Mouse (Mus musculus) liver, embryonic 15.5 days (tissue): ENCODE data around the gene Calcb. TPM values are rescaled to one million over a fixed set of nuclear protein-coding genes. Genes with fewer than 3 reads are reported as not detected.
"Not testable (repeated sequence)": the region's sequence is repeated elsewhere in the genome, so short reads cannot be mapped to it uniquely, and the experiment has no call there.

Experiments used
- ATAC-seq: fragments of 200-750 bp; cut with Nextera tagmentation; 2 replicates; pipeline ENCODE4 v1.8.0; 2017; ENCODE audit warnings: moderate number of reproducible peaks, mild to moderate bottlenecking, moderate library complexity; ENCODE audit not compliant: insufficient read depth
- H3K27ac ChIP-seq: fragments of 300-500 bp; sonication (generic); replicated peaks from 2 replicates; pipeline ENCODE4 v1.5.1; 2015; ENCODE audit warnings: mild to moderate bottlenecking, inconsistent platforms
- H3K27me3 ChIP-seq: fragments of 300-500 bp; sonication (generic); 2 replicates; pipeline ENCODE4 v1.6.1; 2015; ENCODE audit warnings: mild to moderate bottlenecking, inconsistent platforms
- H3K36me3 ChIP-seq: fragments of 300-500 bp; sonication (generic); replicated peaks from 2 replicates; pipeline ENCODE4 v1.6.1; 2015; ENCODE audit warnings: moderate library complexity, mild to moderate bottlenecking, inconsistent platforms
- H3K4me1 ChIP-seq: fragments of 300-500 bp; sonication (generic); replicated peaks from 2 replicates; pipeline ENCODE4 v1.6.1; 2015; ENCODE audit warnings: inconsistent platforms
- H3K4me2 ChIP-seq: fragments of 300-500 bp; sonication (generic); 2 replicates; pipeline ENCODE4 v1.6.1; 2015; ENCODE audit warnings: moderate library complexity, mild to moderate bottlenecking, inconsistent platforms
- H3K4me3 ChIP-seq: fragments of 300-500 bp; sonication (generic); replicated peaks from 2 replicates; pipeline ENCODE4 v1.5.1; 2015; ENCODE audit warnings: mild to moderate bottlenecking, inconsistent platforms
- H3K9ac ChIP-seq: fragments of 300-500 bp; sonication (generic); 2 replicates; pipeline ENCODE4 v1.6.1; 2015; ENCODE audit warnings: moderate library complexity, mild to moderate bottlenecking, inconsistent platforms
- H3K9me3 ChIP-seq: fragments of 300-500 bp; sonication (generic); replicated peaks from 2 replicates; pipeline ENCODE4 v1.6.1; 2016; ENCODE audit warnings: inconsistent platforms
- WGBS: fragments of 180-500 bp; shearing (Covaris S2); methylation state at CpG from one replicate; pipeline ENCODE4 v1.1.7; 2015; ENCODE audit warnings: mixed read lengths; ENCODE audit not compliant: insufficient replicate concordance; 5-methylcytosine and 5-hydroxymethylcytosine counted together
- polyA plus RNA-seq: library from polyadenylated mRNA; unstranded; fragments of >200 nt; fragmentation: Nextera tagmentation; extraction: Ambion mirVana; gene quantifications from 2 replicates; pipeline ENCODE4 v1.2.1, GENCODE M21; 2015

Gene Calcb
- not detected in 2 replicates for polyA plus RNA-seq

GRCm38 (mm10) chr7:114718300-114718699 is at the start of gene Calcb:
Calcb (plus strand) TSS chr7:114718643.
- Histone ChIP-seq H3K4me2 (no peak within 1 kb of the TSS), H3K36me3 (no peaks in the 10 kb centered on the region), H3K9me3 (no peaks in the 10 kb centered on the region), H3K27ac (no peak within 1 kb of the TSS), H3K4me1 (no peaks in the 10 kb centered on the region; the same call in 1 of the 2 replicates), H3K27me3 (peaks cover 38% of the 10 kb centered on the region), H3K4me3 (no peak within 1 kb of the TSS), H3K9ac (no peak within 1 kb of the TSS)
- no peak for ATAC-seq
- 5% methylated on average over 11 of the region's 11 CpGs for WGBS

DNA sequence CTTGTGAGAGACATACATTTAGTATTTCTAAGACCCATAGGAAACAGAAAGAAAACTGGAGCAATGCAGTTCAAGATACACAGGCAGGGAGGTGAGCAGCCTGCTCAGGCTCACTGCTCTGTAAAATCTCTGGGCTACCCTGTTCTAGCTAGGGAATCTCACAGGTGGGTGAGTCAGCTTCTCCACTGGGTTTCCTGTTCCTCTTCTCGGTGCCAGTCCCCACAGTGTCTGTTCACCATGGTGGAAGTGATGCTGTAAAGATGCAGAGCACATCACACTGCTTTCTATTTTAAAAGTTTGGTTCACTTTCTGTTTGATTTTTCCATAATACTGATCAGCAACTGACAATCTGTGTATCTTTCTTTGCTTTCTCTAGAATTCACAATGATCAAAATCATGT is 47.0 kb upstream of the Calcb start:
- H3K4me3 ChIP-seq = no peak overlapping the region
- no peak for ATAC-seq
- no peaks in the 10 kb centered on the region for H3K4me1 ChIP-seq
- no peaks in the 10 kb centered on the region; the same call in 1 of the 2 replicates for H3K27me3 ChIP-seq
- H3K27ac ChIP-seq = no peak overlapping the region
- H3K9ac ChIP-seq = no peak overlapping the region
- no peaks in the 10 kb centered on the region for H3K36me3 ChIP-seq
- no peak overlapping the region for H3K4me2 ChIP-seq
- WGBS = 23% methylated on average over 1 of the region's 1 CpGs
- H3K9me3 ChIP-seq = no peaks in the 10 kb centered on the region

- ATAC-seq = no peak
- Histone ChIP-seq H3K4me1 (no peaks in the 10 kb centered on the region), H3K27me3 (no peaks in the 10 kb centered on the region; the same call in 1 of the 2 replicates), H3K9ac (no peak overlapping the region), H3K27ac (no peak overlapping the region), H3K4me2 (no peak overlapping the region), H3K9me3 (no peaks in the 10 kb centered on the region), H3K36me3 (no peaks in the 10 kb centered on the region), H3K4me3 (no peak overlapping the region)
- 19% methylated on average over 2 of the region's 2 CpGs for WGBS
Observed at GRCm38 (mm10) chr7:114672697-114673096, 45.7 kb upstream of the Calcb start.

DNA sequence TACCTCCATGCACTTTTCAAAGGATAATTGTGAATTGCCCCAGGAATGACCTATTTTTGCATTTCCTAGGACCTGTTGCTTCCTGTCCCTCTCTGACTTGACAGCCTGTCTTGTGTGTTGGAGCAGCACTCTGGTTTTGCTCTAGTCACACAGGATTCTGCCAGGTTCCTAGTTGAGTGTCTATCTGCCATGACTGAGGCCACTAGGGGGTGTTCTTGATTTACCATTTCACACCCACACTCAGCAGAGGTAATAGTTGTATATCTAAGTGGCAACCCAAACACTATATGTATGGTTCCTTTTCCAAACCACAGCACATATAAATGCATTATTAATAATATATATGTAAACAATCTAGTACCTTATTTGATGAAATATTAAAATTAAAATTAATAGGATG is 26.1 kb upstream of the Calcb start:
- H3K36me3 ChIP-seq = no peaks in the 10 kb centered on the region
- H3K4me2 ChIP-seq = no peak overlapping the region
- H3K4me3 ChIP-seq = no peak overlapping the region
- no peaks in the 10 kb centered on the region for H3K27me3 ChIP-seq
- H3K9me3 ChIP-seq = no peaks in the 10 kb centered on the region
- no peaks in the 10 kb centered on the region for H3K4me1 ChIP-seq
- no peak overlapping the region for H3K27ac ChIP-seq
- no peak overlapping the region for H3K9ac ChIP-seq
- ATAC-seq = no peak

DNA sequence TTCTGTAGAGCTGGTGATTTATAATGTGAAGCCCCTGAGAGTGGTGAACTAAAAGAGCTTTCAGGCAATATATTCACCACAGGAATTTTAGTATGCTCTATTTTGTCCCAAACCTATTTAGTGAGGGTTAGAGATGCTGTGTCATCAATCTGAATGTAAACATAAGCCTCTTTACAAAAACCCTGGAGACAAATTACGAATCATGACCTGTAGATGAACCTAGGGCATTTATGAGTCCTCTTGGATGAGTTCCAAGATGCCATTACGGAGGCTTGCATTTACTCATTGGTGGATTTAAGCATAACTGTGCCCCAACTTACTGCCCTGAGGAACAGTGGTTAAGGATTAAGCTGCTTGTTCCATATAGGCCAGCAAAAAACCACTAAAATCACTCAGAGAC is 17.6 kb upstream of the Calcb start:
- Histone ChIP-seq H3K4me1 (no peaks in the 10 kb centered on the region), H3K9ac (no peak overlapping the region), H3K27ac (no peak overlapping the region), H3K36me3 (no peaks in the 10 kb centered on the region), H3K4me2 (no peak overlapping the region), H3K9me3 (no peaks in the 10 kb centered on the region), H3K27me3 (no peaks in the 10 kb centered on the region), H3K4me3 (no peak overlapping the region)
- 43% methylated on average over 2 of the region's 2 CpGs for WGBS
- ATAC-seq = no peak

DNA sequence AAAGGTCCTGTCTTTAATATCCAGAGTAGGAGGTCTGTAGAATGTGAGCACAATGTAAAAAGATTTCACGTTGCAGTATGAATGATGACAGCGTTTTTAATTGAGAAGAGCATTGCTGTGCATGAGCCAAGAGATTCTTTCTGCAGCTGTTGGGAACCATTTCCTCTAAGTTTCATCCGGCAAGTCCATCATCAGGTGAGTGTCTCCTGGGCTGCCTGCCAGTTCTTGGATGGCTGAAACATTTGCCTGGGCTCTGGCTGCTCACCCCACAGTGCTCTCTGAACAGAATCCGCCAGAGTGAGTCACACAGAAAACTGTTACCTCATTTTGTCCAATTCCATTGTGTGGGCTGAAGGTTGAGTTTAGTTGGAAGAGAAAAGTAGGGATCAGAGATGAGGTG is 11.7 kb upstream of the Calcb start:
- no peak for ATAC-seq
- no peaks in the 10 kb centered on the region for H3K36me3 ChIP-seq
- H3K27me3 ChIP-seq = no peaks in the 10 kb centered on the region
- no peak overlapping the region for H3K4me3 ChIP-seq
- H3K4me1 ChIP-seq = no peaks in the 10 kb centered on the region
- no peaks in the 10 kb centered on the region for H3K9me3 ChIP-seq
- H3K27ac ChIP-seq = no peak overlapping the region
- H3K4me2 ChIP-seq = no peak overlapping the region
- WGBS = 58% methylated on average over 4 of the region's 4 CpGs
- no peak overlapping the region for H3K9ac ChIP-seq

GRCm38 (mm10) chr7:114707398-114707797 is 11.0 kb upstream of the Calcb start:
- Histone ChIP-seq H3K4me2 (no peak overlapping the region), H3K9ac (no peak overlapping the region), H3K4me1 (no peaks in the 10 kb centered on the region), H3K4me3 (no peak overlapping the region), H3K36me3 (no peaks in the 10 kb centered on the region), H3K9me3 (no peaks in the 10 kb centered on the region), H3K27me3 (no peaks in the 10 kb centered on the region), H3K27ac (no peak overlapping the region)
- 47% methylated on average over 1 of the region's 1 CpGs for WGBS
- ATAC-seq = no peak

- no peaks in the 10 kb centered on the region for H3K27me3 ChIP-seq
- H3K27ac ChIP-seq = no peak overlapping the region
- H3K4me2 ChIP-seq = no peak overlapping the region
- ATAC-seq = no peak
- no peaks in the 10 kb centered on the region for H3K9me3 ChIP-seq
- WGBS = 63% methylated on average over 2 of the region's 2 CpGs
- H3K36me3 ChIP-seq = no peaks in the 10 kb centered on the region
- no peak overlapping the region for H3K9ac ChIP-seq
- no peaks in the 10 kb centered on the region for H3K4me1 ChIP-seq
- H3K4me3 ChIP-seq = no peak overlapping the region
Observed at GRCm38 (mm10) chr7:114710419-114710818, 8.0 kb upstream of the Calcb start.

DNA sequence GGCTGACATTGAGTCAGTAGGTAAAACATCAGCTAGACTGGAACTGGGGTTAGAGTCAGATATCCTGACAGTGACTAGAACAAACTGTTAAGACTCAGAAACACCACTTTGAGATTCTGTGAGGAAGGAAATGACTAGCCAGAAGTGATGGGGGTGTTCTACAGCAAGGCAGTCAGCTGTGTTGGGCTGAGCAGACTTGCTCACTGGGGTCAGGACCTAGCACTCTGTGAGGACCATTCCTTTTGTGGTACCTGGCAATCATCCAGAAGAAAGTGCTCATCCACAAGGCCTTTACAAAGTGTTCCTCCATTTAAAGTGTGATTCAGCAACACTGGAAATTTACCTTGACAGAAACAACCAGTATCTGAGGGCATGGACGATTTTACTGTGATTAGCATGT is 5.9 kb upstream of the Calcb start:
- WGBS = 30% methylated on average over 1 of the region's 1 CpGs
- H3K36me3 ChIP-seq = no peaks in the 10 kb centered on the region
- H3K9ac ChIP-seq = no peak overlapping the region
- H3K4me2 ChIP-seq = no peak overlapping the region
- no peaks in the 10 kb centered on the region for H3K4me1 ChIP-seq
- no peak overlapping the region for H3K27ac ChIP-seq
- no peak for ATAC-seq
- peaks cover 9% of the 10 kb centered on the region for H3K27me3 ChIP-seq
- H3K4me3 ChIP-seq = no peak overlapping the region
- H3K9me3 ChIP-seq = no peaks in the 10 kb centered on the region

GRCm38 (mm10) chr7:114719381-114720131 is 1.1 kb downstream of the Calcb start:
- no peak overlapping the region for H3K4me3 ChIP-seq
- WGBS = 6% methylated on average over 17 of the region's 17 CpGs
- H3K36me3 ChIP-seq = no peaks in the 10 kb centered on the region
- no peaks in the 10 kb centered on the region for H3K9me3 ChIP-seq
- ATAC-seq = no peak
- no peak overlapping the region for H3K9ac ChIP-seq
- no peak overlapping the region for H3K27ac ChIP-seq
- H3K4me1 ChIP-seq = no peaks in the 10 kb centered on the region; the same call in 1 of the 2 replicates
- no peak overlapping the region for H3K4me2 ChIP-seq
- peaks cover 38% of the 10 kb centered on the region for H3K27me3 ChIP-seq

GRCm38 (mm10) chr7:114729696-114730095 is 11.3 kb downstream of the Calcb start:
- H3K4me1 ChIP-seq, ATAC-seq, H3K27ac ChIP-seq, H3K9me3 ChIP-seq, H3K4me2 ChIP-seq, H3K27me3 ChIP-seq, H3K4me3 ChIP-seq, H3K9ac ChIP-seq, H3K36me3 ChIP-seq: not testable (repeated sequence)
- WGBS = 44% methylated on average over 4 of the region's 4 CpGs

DNA sequence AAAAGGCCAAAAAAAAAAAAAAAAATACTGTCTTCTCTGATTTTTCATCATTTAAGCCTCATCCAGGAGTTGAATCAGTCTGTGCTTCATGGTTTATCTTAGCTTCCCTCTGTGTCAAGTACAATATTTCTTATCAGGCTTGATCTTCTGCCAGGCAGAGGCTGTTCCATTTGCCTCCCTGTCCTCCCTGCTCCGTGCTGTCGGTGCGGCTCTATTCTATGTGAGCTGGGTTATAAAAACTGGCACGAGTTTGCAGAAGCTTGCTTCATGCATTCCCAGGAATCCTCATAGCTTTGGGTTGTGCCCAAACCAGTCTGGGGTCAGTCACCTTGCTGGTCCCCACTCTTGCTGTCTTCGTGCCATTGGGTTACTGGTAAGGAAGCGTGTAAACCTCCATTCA is 12.7 kb downstream of the Calcb start:
- WGBS = 65% methylated on average over 6 of the region's 6 CpGs
- H3K27ac ChIP-seq = no peak overlapping the region
- no peak for ATAC-seq

More for the DNA sequence above, 12.7 kb downstream of the Calcb start:
- no peaks in the 10 kb centered on the region for H3K36me3 ChIP-seq
- H3K27me3 ChIP-seq = no peaks in the 10 kb centered on the region
- no peaks in the 10 kb centered on the region for H3K4me1 ChIP-seq
- H3K4me2 ChIP-seq = no peak overlapping the region
- H3K9me3 ChIP-seq = no peaks in the 10 kb centered on the region
- no peak overlapping the region for H3K9ac ChIP-seq
- H3K4me3 ChIP-seq = no peak overlapping the region
